Mouse (Mus musculus): Measurements from ENCODE around the gene Calr.
"Not testable (repeated sequence)": the region's sequence is repeated elsewhere in the genome, so short reads cannot be mapped to it uniquely, and the experiment has no call there.

Gene Calr

GRCm38 (mm10) chr8:84845355-84846093, 1.2 kb downstream of the Calr start:
- DNase-seq (ENCODE audit: inconsistent age in 2 of 2, low spot score in 1 of 2) = peak; percentile 57 to 74

DNA sequence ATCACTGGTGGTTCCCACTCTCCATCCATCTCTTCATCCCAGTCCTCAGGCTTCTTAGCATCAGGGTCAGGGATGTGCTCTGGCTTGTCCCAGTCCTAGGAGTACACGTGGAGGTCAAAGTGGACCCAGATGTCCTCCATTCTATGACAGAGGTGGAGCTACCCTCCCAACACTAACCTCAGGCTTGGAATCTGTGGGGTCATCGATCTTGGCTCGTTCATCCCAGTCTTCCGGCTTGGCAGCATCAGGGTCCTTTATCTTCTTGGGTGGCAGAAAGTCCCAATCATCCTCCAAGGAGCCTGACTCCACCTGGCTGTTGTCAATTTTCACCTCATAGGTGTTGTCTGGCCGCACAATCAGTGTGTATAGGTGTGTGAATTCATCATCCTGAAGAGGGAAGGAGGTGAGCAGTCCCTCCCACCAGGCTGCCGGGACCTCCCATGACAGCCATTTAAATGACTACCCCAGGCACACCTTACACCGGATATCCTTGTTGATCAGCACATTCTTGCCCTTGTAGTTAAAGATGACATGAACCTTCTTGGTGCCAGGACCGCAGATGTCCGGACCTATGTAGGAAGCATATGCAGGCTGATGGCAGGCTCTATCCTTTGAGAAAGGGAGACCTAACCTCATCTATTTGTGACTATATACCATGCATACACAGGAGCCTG, 2.2 kb downstream of the Calr start:
- DNase-seq (ENCODE audit: inconsistent age in 2 of 2, low spot score in 1 of 2) = peak in 1 of 2 experiments; percentile 44

DNA sequence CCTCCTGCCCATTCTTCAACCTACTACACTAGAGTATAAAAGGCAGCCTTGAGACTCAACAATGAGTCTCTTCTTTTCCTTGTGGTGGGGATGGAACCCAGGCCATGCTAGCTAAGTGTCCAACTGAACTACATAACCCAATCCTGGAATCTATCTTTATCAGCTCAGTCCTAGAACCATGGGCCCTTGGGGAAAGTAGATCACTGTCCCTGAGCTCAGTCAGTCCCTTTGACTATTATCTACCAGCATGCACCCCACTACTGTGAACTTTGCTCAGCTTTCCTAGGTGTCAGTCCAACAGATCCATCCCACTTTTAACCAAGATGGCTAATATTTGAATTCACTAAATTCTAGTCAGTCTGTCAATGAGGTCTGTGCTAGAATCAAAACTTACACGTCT, 5.2 kb downstream of the Calr start:
- peak in 1 of 2 experiments; percentile 51 for DNase-seq (ENCODE audit: inconsistent age in 2 of 2, low spot score in 1 of 2)

DNA sequence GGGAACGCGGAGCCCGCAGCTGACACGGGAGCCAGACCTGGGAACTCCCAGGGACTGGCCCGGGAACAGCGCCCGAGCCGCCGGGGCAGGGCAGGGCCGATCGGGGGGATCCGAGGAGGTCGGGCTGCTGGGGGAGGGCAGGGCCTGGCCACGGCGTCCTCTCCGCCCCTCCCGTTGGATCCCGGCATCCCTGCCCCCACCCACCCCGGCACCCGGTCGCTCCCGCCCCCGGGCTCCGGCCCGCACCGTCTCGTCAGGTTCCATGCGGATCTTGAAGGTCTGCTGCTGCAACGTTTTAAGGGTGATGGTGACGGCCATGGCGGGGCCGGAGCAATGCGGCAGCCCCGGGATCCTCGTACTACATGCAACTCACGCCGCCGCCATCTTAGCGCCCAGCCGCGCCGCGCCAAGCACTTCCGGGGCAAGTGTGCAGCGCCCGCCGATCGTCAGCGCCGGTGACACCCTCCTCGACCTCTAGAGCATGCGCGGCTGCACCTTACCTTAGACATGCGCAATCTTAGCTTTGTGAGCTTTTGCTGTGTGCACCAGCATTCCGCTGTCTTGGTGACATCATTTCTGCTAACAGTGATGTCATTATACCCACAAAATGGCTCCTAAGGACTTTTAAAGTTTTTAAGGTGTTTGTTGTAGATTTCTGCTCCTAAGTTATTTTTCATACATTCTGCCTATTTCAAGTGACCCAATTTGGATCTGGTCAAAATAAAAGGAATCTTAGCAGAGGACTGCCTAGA, 6.3 kb downstream of the Calr start, which contains the start of gene Rad23a:
Gene Rad23a (minus strand): TSS at position 418 of the 752 bp plus-strand sequence.
- peak; percentile 94 to 97 for DNase-seq (ENCODE audit: inconsistent age in 2 of 2, low spot score in 1 of 2)

GRCm38 (mm10) chr8:84839875-84840247, 6.9 kb downstream of the Calr start:
- DNase-seq (ENCODE audit: inconsistent age in 2 of 2, low spot score in 1 of 2) = no peak

DNA sequence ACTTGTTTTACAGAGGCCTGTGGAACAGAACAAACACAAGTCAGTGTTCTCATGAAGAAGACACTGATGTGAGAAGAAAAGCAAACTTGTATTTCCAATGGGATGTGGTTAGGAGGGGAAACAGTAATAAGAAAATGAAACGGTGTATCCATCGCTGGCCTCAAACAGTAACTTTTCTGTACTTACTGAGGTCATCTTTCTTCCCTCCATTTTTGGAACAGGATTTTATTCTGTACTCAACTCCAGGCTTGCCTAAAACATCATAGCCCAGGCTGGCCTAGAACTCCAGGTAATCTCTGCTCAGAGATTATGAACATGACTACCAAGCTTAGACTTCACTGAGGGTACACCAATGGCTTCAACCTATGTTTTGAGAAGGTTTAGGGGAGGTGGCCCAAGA, 7.3 kb downstream of the Calr start:
- DNase-seq (ENCODE audit: inconsistent age in 2 of 2, low spot score in 1 of 2) = no peak

- peak in 1 of 2 experiments; percentile 36 for DNase-seq (ENCODE audit: inconsistent age in 2 of 2, low spot score in 1 of 2)
These were observed 8.2 kb downstream of the Calr start for GRCm38 (mm10) chr8:84838513-84838912.

GRCm38 (mm10) chr8:84837912-84838470, 8.7 kb downstream of the Calr start:
- DNase-seq (ENCODE audit: inconsistent age in 2 of 2, low spot score in 1 of 2) = peak in 1 of 2 experiments; percentile 38

DNA sequence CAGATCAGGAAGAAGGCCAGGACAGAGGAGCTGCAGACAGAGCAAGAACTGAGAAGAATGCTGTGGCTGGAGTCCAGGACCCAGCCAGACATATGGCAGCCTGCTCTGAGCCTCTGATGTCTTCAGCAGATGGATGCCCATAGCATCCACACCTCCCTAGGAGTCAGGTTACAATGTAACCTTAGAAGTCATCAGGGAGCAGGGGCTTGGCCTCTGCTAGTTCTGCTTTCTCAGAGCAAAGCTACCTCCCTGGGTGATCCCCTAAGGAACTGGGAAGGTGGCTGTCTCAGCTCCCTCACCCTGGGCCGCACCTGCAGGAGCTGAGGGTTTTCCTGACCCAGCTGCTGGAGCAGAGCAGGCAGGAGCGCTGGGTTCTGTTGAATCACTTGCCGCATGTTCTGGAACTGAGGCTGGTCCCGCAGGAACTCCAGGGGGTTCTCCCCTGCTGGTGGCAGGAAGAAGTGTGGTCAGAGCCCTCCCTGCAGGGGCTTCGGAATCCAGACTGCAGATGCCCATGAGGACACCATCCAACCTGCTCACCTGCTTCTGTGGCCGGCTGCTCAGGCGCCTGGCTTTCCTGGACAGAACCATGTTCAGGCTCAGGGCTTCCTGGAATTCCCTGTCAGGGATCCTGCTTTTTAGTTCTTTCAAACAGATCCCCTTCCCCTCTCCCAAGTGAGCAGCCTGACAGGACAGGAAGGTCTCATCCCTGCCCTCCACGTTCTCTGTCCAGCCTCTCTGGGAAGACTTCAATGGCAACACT, 9.4 kb downstream of the Calr start:
- no peak for DNase-seq (ENCODE audit: inconsistent age in 2 of 2, low spot score in 1 of 2)

DNA sequence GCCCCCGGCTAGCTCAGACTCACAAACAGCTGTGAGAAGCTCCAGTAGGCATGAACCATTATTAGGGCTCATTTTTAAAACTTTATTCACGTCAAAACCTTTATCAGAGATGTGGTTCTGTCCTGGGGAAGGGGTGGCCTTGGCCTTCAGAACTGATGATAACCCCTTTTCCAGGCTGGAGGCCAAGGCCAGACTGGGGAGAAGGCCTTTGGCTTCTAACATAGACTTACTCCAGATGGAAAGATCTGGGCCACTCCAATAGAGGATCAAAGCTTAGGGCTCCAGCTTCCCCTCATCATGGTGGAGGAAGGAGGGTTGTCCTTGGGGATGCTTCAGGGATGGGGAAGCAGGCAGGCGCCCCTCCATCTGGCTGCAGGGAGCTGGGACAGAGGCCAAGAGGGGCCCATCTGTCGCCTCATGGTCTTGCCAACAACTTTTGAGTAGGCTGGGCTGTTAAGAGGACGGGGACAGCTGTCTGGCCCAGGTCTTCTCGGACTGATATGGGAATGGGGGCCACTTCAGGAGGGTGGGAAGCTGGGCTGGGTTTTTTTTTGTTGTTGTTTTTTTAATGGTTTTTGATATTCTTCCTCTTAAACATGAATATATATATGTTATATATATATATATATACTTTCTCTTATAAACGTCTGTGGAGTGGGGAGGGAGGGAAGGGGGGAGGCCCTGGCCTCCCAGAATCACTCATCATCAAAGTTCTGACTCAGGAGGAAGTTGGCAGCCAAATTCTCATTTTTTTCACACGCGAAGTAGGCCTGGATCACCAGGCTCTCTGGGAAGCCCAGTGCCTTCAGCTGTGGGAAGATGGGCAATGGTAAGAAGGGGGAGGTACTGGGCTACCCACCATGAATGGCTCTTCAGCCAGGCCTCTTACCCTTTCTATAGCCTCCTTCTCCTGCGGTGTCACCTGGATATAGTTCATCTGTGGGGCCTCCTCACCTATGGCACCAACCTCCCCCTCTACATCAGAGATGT, 11.6 kb downstream of the Calr start:
- peak; percentile 87 to 89 for DNase-seq (ENCODE audit: inconsistent age in 2 of 2, low spot score in 1 of 2)

GRCm38 (mm10) chr8:84834002-84834865, 12.5 kb downstream of the Calr start:
- peak in 1 of 2 experiments; percentile 48 for DNase-seq (ENCODE audit: inconsistent age in 2 of 2, low spot score in 1 of 2)

- DNase-seq (ENCODE audit: inconsistent age in 2 of 2, low spot score in 1 of 2) = peak in 1 of 2 experiments; percentile 59
These were observed 13.7 kb downstream of the Calr start for GRCm38 (mm10) chr8:84832759-84833742.

GRCm38 (mm10) chr8:84832034-84832717, 14.6 kb downstream of the Calr start:
- peak; percentile 87 to 95 for DNase-seq (ENCODE audit: inconsistent age in 2 of 2, low spot score in 1 of 2)

GRCm38 (mm10) chr8:84831490-84831889, 15.2 kb downstream of the Calr start, which contains the start of gene Gadd45gip1:
Gene Gadd45gip1, plus strand, starts transcription at chr8:84831522.
- DNase-seq (ENCODE audit: inconsistent age in 2 of 2, low spot score in 1 of 2) = peak; percentile 69 to 88

GRCm38 (mm10) chr8:84826518-84826917, 20.2 kb downstream of the Calr start:
- not testable (repeated sequence) for DNase-seq (ENCODE audit: inconsistent age in 2 of 2, low spot score in 1 of 2)

- no peak for DNase-seq (ENCODE audit: inconsistent age in 2 of 2, low spot score in 1 of 2)
These were observed 21.1 kb downstream of the Calr start for GRCm38 (mm10) chr8:84825636-84826035.

DNA sequence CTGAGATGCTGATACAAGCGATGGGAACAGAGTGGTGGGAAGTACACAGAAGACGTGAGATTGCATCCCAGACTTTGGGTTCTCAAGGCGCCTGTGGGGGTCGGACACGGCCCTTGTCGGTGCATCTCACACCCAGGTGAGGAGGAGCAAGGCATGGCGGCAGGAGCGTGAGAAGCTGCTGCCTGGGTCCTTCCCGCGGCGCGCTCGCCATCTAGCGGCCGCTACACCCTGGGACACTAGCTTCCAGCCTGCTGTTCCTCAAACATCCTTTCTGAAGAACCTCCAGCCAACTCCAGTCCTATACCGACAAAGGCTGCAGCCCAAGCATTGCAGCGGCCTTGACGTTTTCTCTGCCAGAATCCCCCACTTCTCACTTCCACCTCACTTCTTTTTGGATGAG, 23.1 kb downstream of the Calr start:
- DNase-seq (ENCODE audit: inconsistent age in 2 of 2, low spot score in 1 of 2) = peak; percentile 50 to 75

Measured in adrenal gland, adult (tissue).